8 mouse cellular contexts compared by ENCODE assay signal in genomic region chr12:107927961-107928431, GRCm38 (mm10).
DNase-seq lines count a peak whose midpoint lies in the region; ATAC-seq and TF ChIP-seq lines count a peak whose summit lies in the region.

No protein-coding gene starts in this region.

- peak overlapping the region; percentile 20; the same call in 1 of the 2 replicates for H3K27ac ChIP-seq in midbrain, embryonic 11.5 days (ENCODE audit: low read depth, low read length)
- no peak overlapping the region; the same call in 1 of the 2 replicates for H3K27ac ChIP-seq in midbrain, embryonic 10.5 days (replicated peaks)
- H3K27ac ChIP-seq in forebrain, embryonic 13.5 days: peak overlapping the region; percentile 93
- H3K27ac ChIP-seq in limb, embryonic 10.5 days: peak overlapping the region; percentile 42; the same call in 1 of the 2 replicates
- H3K27ac ChIP-seq in thymus, adult 2 months (ENCODE audit: control insufficient read depth, insufficient read depth, low read length): peak overlapping the region; percentile 93
- no peak overlapping the region for H3K27ac ChIP-seq in intestine, embryonic 15.5 days

- no peak overlapping the region for H3K4me3 ChIP-seq in midbrain, embryonic 11.5 days (ENCODE audit: low read depth, low read length)
- no peak overlapping the region for H3K4me3 ChIP-seq in midbrain, embryonic 10.5 days
- peak overlapping the region; percentile 18 for H3K4me3 ChIP-seq in forebrain, embryonic 13.5 days
- H3K4me3 ChIP-seq in limb, embryonic 10.5 days: no peak overlapping the region
- peak overlapping the region; percentile 25 for H3K4me3 ChIP-seq in thymus, adult 2 months (ENCODE audit: control insufficient read depth, insufficient read depth, low read length)
- no peak overlapping the region for H3K4me3 ChIP-seq in intestine, embryonic 15.5 days (replicated peaks)

- 0 out of 2 replicates have a peak, but pooled peaks have one; percentile 49 for TF ChIP-seq CTCF in thymus, adult 2 months (IDR thresholded peaks at IDR 0.05; ENCODE audit: borderline replicate concordance, control insufficient read depth, extremely low read depth, insufficient read depth, low read length, poor library complexity)

- no peaks in the 10 kb centered on the region for H3K36me3 ChIP-seq in midbrain, embryonic 11.5 days (ENCODE audit: control insufficient read depth, insufficient read depth, low read length)
- H3K36me3 ChIP-seq in midbrain, embryonic 10.5 days: no peaks in the 10 kb centered on the region
- H3K36me3 ChIP-seq in forebrain, embryonic 13.5 days (ENCODE audit: poor library complexity, severe bottlenecking): no peaks in the 10 kb centered on the region
- H3K36me3 ChIP-seq in limb, embryonic 10.5 days: no peaks in the 10 kb centered on the region
- H3K36me3 ChIP-seq in thymus, adult 2 months (ENCODE audit: control insufficient read depth, insufficient read depth, low read length): no peaks in the 10 kb centered on the region; the same call in 1 of the 2 replicates
- no peaks in the 10 kb centered on the region for H3K36me3 ChIP-seq in intestine, embryonic 15.5 days

- H3K9ac ChIP-seq in midbrain, embryonic 11.5 days (ENCODE audit: low read length): 0 out of 2 replicates have a peak overlapping the region, but pooled peaks have one; percentile 14
- peak overlapping the region; percentile 38 for H3K9ac ChIP-seq in forebrain, embryonic 13.5 days
- no peak overlapping the region for H3K9ac ChIP-seq in intestine, embryonic 15.5 days

- H3K27me3 ChIP-seq in midbrain, embryonic 11.5 days (ENCODE audit: control insufficient read depth, insufficient read depth, low read length): no peaks in the 10 kb centered on the region
- no peaks in the 10 kb centered on the region for H3K27me3 ChIP-seq in midbrain, embryonic 10.5 days (ENCODE audit: low read depth, poor library complexity, severe bottlenecking)
- H3K27me3 ChIP-seq in forebrain, embryonic 13.5 days: no peaks in the 10 kb centered on the region
- no peaks in the 10 kb centered on the region for H3K27me3 ChIP-seq in limb, embryonic 10.5 days (ENCODE audit: low read depth, poor library complexity, severe bottlenecking)
- H3K27me3 ChIP-seq in thymus, adult 2 months (ENCODE audit: control insufficient read depth, insufficient read depth, low read length): no peaks in the 10 kb centered on the region
- H3K27me3 ChIP-seq in intestine, embryonic 15.5 days (replicated peaks): no peaks in the 10 kb centered on the region

- no peak for DNase-seq in midbrain, embryonic 11.5 days (ENCODE audit: low spot score, missing footprints)
- DNase-seq in midbrain, embryonic 10.5 days (ENCODE audit: low spot score): no peak
- DNase-seq in limb, embryonic 10.5 days (ENCODE audit: low spot score): no peak
- DNase-seq in thymus, adult 2 months: peak; percentile 89
- DNase-seq in Muller cell, postnatal 12 days (ENCODE audit: inconsistent ontology term): no peak
- DNase-seq in cerebellum, adult 9-10 months: no peak

- peak; percentile 47; the same call in 1 of the 2 replicates for TF ChIP-seq POLR2A in thymus, adult 2 months (IDR thresholded peaks at IDR 0.05; ENCODE audit: control insufficient read depth, extremely low read depth, insufficient read depth, low read length, poor library complexity)

- peak overlapping the region; percentile 12; the same call in 1 of the 2 replicates for H3K4me2 ChIP-seq in midbrain, embryonic 11.5 days
- peak overlapping the region; percentile 57 for H3K4me2 ChIP-seq in forebrain, embryonic 13.5 days
- H3K4me2 ChIP-seq in intestine, embryonic 15.5 days (replicated peaks): no peak overlapping the region

- no peaks in the 10 kb centered on the region for H3K9me3 ChIP-seq in midbrain, embryonic 11.5 days (ENCODE audit: control insufficient read depth, low read length)
- H3K9me3 ChIP-seq in midbrain, embryonic 10.5 days (replicated peaks): no peaks in the 10 kb centered on the region
- H3K9me3 ChIP-seq in forebrain, embryonic 13.5 days (replicated peaks): no peaks in the 10 kb centered on the region
- no peaks in the 10 kb centered on the region for H3K9me3 ChIP-seq in limb, embryonic 10.5 days (replicated peaks)
- H3K9me3 ChIP-seq in intestine, embryonic 15.5 days: no peaks in the 10 kb centered on the region

- peaks cover 30% of the 10 kb centered on the region for H3K4me1 ChIP-seq in midbrain, embryonic 11.5 days (ENCODE audit: control insufficient read depth, insufficient read depth, low read length)
- peaks cover 64% of the 10 kb centered on the region for H3K4me1 ChIP-seq in midbrain, embryonic 10.5 days
- H3K4me1 ChIP-seq in forebrain, embryonic 13.5 days: peaks cover 98% of the 10 kb centered on the region
- peaks cover 86% of the 10 kb centered on the region for H3K4me1 ChIP-seq in limb, embryonic 10.5 days
- peaks cover 91% of the 10 kb centered on the region for H3K4me1 ChIP-seq in thymus, adult 2 months (replicated peaks; ENCODE audit: control insufficient read depth, insufficient read depth, low read length)
- peaks cover 31% of the 10 kb centered on the region for H3K4me1 ChIP-seq in intestine, embryonic 15.5 days (replicated peaks)

- WGBS in midbrain, embryonic 11.5 days: 63% methylated on average over 10 of the region's 10 CpGs
- 78% methylated on average over 10 of the region's 10 CpGs for WGBS in midbrain, embryonic 10.5 days
- 31% methylated on average over 10 of the region's 10 CpGs for WGBS in forebrain, embryonic 13.5 days
- WGBS in limb, embryonic 10.5 days: 70% methylated on average over 10 of the region's 10 CpGs
- WGBS in thymus, adult 2 months: 7% methylated on average over 10 of the region's 10 CpGs
- 58% methylated on average over 10 of the region's 10 CpGs for WGBS in intestine, embryonic 15.5 days

- peak; percentile 68 for ATAC-seq in midbrain, embryonic 11.5 days (ENCODE audit: low FRiP score)
- ATAC-seq in forebrain, embryonic 13.5 days: peak; percentile 79
- no peak for ATAC-seq in intestine, embryonic 15.5 days

Comparison
In these comparisons a context has a peak if more than half of its experiments do, and no peak if none do; other contexts are left out.
1. H3K27ac ChIP-seq: peak in midbrain, embryonic 11.5 days (single experiment), forebrain, embryonic 13.5 days (single experiment), limb, embryonic 10.5 days (single experiment) and thymus, adult 2 months (single experiment); none in midbrain, embryonic 10.5 days (single experiment) and intestine, embryonic 15.5 days (single experiment).
2. H3K4me3 ChIP-seq: peak in forebrain, embryonic 13.5 days (single experiment) and thymus, adult 2 months (single experiment); none in midbrain, embryonic 11.5 days (single experiment), midbrain, embryonic 10.5 days (single experiment), limb, embryonic 10.5 days (single experiment) and intestine, embryonic 15.5 days (single experiment).